Mouse (Mus musculus): ENCODE results near the gene Hoxb9. TPM values are rescaled to one million over a fixed set of nuclear protein-coding genes. Genes with fewer than 3 reads are reported as not detected.

The Hoxb9 gene
- total and polyA plus RNA-seq, 3 experiments, result not detected

GRCm38 (mm10) chr11:96240211-96240610, 31.0 kb upstream of the Hoxb9 start (continued):
- TF ChIP-seq KAT2A (IDR thresholded peaks at IDR 0.05; ENCODE audit: insufficient replicate concordance, low read length) (no peak), MAZ (IDR thresholded peaks at IDR 0.05; ENCODE audit: low read depth, low read length) (no peak), IRF4 (IDR thresholded peaks at IDR 0.05; ENCODE audit: low read depth, low read length) (no peak), ZNF384 (IDR thresholded peaks at IDR 0.05; ENCODE audit: low read depth, low read length) (no peak), MXI1 (IDR thresholded peaks at IDR 0.05; ENCODE audit: low read depth, low read length) (no peak), SIN3A (IDR thresholded peaks at IDR 0.05; ENCODE audit: low read length) (no peak), CHD1 (IDR thresholded peaks at IDR 0.05; ENCODE audit: low read depth, low read length) (no peak), ZC3H11A (IDR thresholded peaks at IDR 0.05; ENCODE audit: low read depth, low read length) (peak; percentile 51), JUND (conservative IDR thresholded peaks at IDR 0.05; ENCODE audit: low read depth, low read length) (no peak), PAX5 (IDR thresholded peaks at IDR 0.05; ENCODE audit: low read length) (no peak), TCF12 (IDR thresholded peaks at IDR 0.05; ENCODE audit: low read depth, low read length) (no peak), MYC (IDR thresholded peaks at IDR 0.05; ENCODE audit: low read depth, low read length) (no peak), ZKSCAN1 (IDR thresholded peaks at IDR 0.05; ENCODE audit: borderline replicate concordance, low read depth, low read length) (no peak), ELF1 (IDR thresholded peaks at IDR 0.05; ENCODE audit: low read depth, low read length) (0 out of 2 replicates have a peak, but pooled peaks have one; percentile 24), USF2 (conservative IDR thresholded peaks at IDR 0.05; ENCODE audit: low read depth, low read length) (no peak), ETS1 (conservative IDR thresholded peaks at IDR 0.05; ENCODE audit: low read depth, low read length) (no peak), POLR2A (IDR thresholded peaks at IDR 0.05; ENCODE audit: low read depth, low read length) (no peak), SMC3 (IDR thresholded peaks at IDR 0.05; ENCODE audit: low read depth, low read length) (peak; percentile 86)

DNA sequence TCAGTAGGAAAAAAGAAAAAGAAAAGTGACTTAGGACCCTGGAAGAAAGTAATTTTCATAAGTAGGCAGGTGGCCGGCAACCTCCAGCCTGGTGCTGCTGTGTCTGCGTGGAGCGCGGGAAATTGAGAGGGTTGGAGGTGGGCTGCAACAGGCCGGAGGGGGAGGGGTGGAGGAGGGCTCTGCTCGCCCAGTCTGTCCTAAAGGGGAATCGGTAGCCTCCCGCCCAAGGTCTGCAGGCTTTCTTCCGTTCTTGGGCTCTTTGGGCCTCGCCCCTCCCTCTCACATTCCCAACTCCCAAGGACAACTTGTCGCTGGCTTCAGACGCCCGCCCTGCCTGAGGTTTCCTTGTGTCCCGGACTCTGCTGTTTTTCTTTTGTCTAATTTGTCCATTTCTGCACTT, 20.4 kb upstream of the Hoxb9 start:
- TF ChIP-seq CTCF (conservative IDR thresholded peaks at IDR 0.05 in 1 of 2, IDR thresholded peaks at IDR 0.05 in 1 of 2; ENCODE audit: low read depth in 2 of 2, low read length in 2 of 2) (no peak), JUND (conservative IDR thresholded peaks at IDR 0.05; ENCODE audit: low read depth, low read length) (no peak), UBTF (IDR thresholded peaks at IDR 0.05; ENCODE audit: low read depth, low read length) (no peak), E2F4 (IDR thresholded peaks at IDR 0.05; ENCODE audit: insufficient replicate concordance, low read depth, low read length) (no peak), TBP (conservative IDR thresholded peaks at IDR 0.05; ENCODE audit: low read depth, low read length) (no peak), NELFE (IDR thresholded peaks at IDR 0.05; ENCODE audit: low read depth, low read length) (no peak), RCOR1 (conservative IDR thresholded peaks at IDR 0.05; ENCODE audit: low read depth, low read length) (no peak), NRF1 (IDR thresholded peaks at IDR 0.05; ENCODE audit: low read depth, low read length) (no peak), USF2 (conservative IDR thresholded peaks at IDR 0.05; ENCODE audit: low read depth, low read length) (no peak), MAX (IDR thresholded peaks at IDR 0.05; ENCODE audit: low read length) (no peak), MYC (IDR thresholded peaks at IDR 0.05; ENCODE audit: low read depth, low read length) (no peak), BHLHE40 (IDR thresholded peaks at IDR 0.05; ENCODE audit: low read depth, low read length) (no peak), EP300 (IDR thresholded peaks at IDR 0.05; ENCODE audit: low read length) (no peak), MAZ (IDR thresholded peaks at IDR 0.05; ENCODE audit: low read depth, low read length) (no peak), GABPA (IDR thresholded peaks at IDR 0.05; ENCODE audit: insufficient replicate concordance, low read depth, low read length) (no peak), MAFK (IDR thresholded peaks at IDR 0.05; ENCODE audit: insufficient replicate concordance, low read length) (no peak), ELF1 (IDR thresholded peaks at IDR 0.05; ENCODE audit: low read depth, low read length) (no peak), SIN3A (IDR thresholded peaks at IDR 0.05; ENCODE audit: low read length) (no peak), RAD21 (IDR thresholded peaks at IDR 0.05; ENCODE audit: low read depth, low read length) (no peak), IRF4 (IDR thresholded peaks at IDR 0.05; ENCODE audit: low read depth, low read length) (no peak)
- dilution Hi-C loops (cut with MboI; ENCODE audit: extremely low pct_ligation_motif_present, extremely low pct_unique_long_range_greater_than_20kb, low sequenced_read_pairs), result no loop called here
- Histone ChIP-seq H3K36me3 (replicated peaks in 1 of 2; ENCODE audit: control insufficient read depth in 1 of 2, insufficient read depth in 1 of 2, low read length in 1 of 2) (no peaks in the 10 kb centered on the region), H3K9ac (ENCODE audit: insufficient read depth, low read depth) (no peak overlapping the region), H3K4me2 (ENCODE audit: insufficient read depth, low read depth, poor library complexity, severe bottlenecking) (no peak overlapping the region), H3K4me1 (ENCODE audit: control insufficient read depth in 1 of 2, insufficient read depth in 2 of 2) (no peaks in the 10 kb centered on the region), H3K27ac (ENCODE audit: insufficient read depth, low read depth) (no peak overlapping the region), H3K79me2 (replicated peaks; ENCODE audit: control insufficient read depth, extremely low read depth, insufficient read depth, poor library complexity, severe bottlenecking) (no peaks in the 10 kb centered on the region), H3K9me3 (replicated peaks; ENCODE audit: low read length) (no peaks in the 10 kb centered on the region), H3K27me3 (replicated peaks) (peaks cover 85% of the 10 kb centered on the region), H3K4me3 (replicated peaks in 1 of 3; ENCODE audit: low read depth in 2 of 3, low read length in 2 of 3, poor library complexity in 1 of 3) (no peak overlapping the region)
- in situ Hi-C loops (cut with MboI; ENCODE audit: low pct_ligation_motif_present, low pct_unique_long_range_greater_than_20kb, low sequenced_read_pairs), result no loop called here
- DNase-seq (ENCODE audit: extremely low read depth), result no peak
